Mouse (Mus musculus) spleen, adult 18-20 months (tissue): ENCODE measurements around the gene Zbtb9.

Experiments used
- DNase-seq, 2 experiments: peaks; one replicate each; pipeline ENCODE4 v3.0.0; 2022; ENCODE audit warnings: mixed read lengths in 2 of 2

Gene Zbtb9

DNA sequence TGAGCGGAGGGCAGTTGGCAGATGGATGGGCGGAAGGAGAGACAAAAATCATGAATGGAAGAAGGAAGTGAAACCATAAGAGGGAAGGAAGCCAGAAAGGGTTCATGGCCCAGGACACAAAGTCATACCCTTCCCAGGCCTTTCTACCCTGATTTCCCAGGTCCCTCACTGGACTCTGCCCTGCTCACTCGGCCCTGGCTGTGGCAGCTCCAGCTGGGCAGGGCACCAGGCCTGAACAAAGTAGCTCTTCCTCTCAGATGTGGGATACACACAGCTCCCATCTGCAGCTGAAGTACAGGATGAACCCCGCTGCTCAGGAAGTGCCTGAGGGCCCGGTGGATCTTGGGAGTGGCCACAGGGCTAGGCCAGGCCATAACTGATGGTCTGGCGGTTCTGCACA lies 69.9 kb downstream of the Zbtb9 start:
- DNase-seq = peak in 1 of 2 experiments; percentile 47

DNA sequence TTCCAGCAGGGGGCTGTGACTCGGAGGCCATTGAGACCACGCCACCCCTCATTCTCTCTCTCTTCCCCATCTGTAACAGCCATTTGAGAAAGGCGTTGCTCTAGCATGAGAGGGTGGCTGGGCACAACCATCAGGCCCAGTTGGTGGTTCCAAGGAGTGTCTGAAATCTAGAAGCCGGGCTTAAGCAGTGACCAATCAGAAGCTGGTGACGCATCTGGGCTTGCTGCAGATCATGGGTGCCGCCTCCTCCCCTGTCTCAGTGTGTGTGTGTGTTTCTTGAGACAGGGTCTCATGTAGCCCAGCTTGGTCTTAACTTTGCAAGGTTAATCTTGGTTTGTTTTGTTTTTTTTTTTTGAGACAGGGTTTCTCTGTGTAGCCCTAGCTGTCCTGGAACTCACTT lies 72.2 kb downstream of the Zbtb9 start:
- no peak for DNase-seq

DNA sequence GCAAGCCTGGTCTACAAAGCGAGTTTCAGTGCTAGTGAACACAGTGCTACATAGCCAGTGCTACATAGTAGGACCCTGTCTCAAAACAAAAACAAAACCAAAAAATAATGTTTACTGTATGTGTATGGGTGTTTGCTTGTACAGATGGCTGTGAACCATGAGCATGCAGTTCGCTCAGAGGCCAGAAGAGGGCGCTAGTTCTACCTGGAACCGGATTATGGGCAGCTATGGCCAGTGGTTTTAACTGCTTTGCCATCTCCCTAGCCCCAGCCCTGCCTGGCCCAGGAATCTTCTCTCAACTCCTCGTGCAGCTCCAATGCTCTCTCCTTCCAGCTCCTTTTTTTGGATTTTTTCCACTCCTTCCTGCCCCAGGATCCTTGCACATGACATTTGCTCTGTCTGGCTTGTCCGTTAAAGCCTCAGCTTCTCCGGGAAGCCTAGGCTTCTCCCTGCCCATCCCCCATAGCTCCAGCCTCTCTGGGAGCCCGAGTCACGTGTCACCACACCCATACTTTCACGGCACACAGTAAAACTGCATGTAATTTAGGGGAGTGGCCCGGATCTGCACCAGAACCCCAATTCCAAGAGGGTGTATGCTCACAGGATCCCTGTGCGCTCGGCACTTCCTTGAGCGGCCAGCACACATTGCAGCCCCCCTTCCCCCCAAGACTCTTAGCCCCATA lies 74.9 kb downstream of the Zbtb9 start:
- no peak for DNase-seq

DNA sequence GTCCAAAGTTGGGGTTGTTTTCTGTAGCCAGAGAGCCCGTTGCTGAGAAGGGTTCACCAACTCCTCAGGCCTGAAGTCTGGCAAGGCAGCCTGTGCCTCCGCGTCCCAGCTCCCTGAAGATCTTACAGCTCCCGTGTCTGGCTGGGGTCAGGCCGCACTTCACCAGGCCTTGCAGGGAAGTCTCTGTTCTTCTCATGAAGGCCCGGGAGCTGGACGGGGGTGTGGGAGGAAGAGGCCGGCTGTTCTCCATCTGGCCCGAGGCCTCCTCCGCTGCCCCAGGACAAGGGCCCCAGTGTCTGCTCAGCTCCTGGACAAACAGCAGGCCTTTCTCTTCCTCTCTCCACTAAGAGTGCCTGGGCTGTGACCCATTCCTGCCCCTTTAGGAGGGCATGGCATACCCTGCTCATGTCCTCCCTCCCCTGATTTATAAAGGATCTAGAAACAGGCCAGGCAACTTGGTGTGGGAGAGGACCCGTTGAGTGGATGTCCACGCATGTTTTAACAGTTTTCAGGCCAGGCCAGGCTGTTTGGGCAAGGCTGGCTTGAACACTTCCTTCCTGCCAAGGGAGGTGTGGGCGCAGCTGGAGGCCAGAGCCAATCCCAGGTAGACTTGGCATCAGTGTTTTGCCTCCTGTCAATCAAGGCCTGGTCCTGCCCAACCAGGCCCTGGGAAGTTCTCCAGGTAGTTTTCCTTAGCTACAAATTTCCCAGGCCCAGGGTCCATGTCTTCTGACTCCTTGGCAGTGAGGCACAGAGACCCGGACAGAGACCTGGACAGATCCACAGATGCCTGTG lies 75.7 kb downstream of the Zbtb9 start:
- no peak for DNase-seq

DNA sequence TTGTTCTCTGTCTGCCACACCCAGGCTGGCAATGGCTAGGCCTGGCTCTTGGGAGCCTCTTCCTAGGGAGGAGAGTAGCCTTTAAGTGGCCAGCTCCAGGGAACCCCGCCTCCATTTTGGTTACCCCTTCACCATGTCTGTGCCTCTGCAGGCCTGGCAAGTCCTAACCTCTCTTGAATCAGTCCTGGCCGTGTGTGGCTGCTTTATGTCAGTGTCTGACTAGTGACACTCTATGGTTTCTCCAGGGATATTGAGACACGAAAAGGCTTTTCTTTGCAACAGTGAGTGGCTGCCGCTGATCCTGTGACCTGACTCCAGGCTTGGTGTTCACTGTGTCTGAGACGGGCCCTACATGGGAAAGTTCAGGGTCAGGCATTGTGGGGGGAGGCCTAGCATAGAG lies 77.9 kb downstream of the Zbtb9 start:
- DNase-seq = no peak

DNA sequence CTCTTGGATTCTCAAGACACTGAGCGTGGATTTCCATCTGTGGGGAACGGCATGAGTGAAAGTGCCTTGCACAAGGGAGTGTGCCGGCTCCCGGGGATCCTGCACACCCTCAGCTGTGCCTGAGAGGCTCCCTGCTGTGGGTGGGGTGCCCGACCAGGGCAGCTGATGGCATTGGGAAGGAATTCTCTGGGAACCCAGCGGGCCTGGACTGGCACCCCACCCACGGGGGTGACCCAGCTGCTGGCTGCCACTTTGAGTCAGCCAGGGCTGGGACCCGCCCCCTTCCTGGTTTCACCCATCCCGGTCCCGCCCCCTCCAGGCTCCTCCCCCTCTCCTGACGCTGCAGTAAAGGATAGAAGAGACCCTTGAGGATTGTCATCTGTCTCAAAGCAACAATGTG lies 78.5 kb downstream of the Zbtb9 start:
- peak in 1 of 2 experiments; percentile 68 for DNase-seq

DNA sequence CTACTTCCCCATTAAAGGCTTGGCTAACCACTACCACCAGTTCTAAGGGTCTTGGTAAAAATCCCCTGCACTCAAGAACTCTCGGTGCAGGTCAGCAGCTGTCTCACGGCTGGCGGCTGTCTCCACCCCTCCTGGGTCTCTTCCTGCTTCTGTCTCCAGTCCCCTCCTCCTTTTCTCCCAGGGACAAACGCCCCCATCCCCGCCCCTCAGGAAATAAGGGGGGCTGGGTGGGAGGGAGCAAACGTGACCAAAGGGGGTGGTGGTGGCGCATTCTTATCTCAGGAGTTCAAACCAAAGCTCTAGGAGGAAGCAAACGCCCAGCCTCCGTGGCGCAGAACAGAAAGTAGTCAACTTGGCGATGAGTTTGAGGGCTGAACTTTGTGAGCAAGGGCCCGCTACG lies 83.2 kb downstream of the Zbtb9 start:
- peak; percentile 69 to 79 for DNase-seq

DNA sequence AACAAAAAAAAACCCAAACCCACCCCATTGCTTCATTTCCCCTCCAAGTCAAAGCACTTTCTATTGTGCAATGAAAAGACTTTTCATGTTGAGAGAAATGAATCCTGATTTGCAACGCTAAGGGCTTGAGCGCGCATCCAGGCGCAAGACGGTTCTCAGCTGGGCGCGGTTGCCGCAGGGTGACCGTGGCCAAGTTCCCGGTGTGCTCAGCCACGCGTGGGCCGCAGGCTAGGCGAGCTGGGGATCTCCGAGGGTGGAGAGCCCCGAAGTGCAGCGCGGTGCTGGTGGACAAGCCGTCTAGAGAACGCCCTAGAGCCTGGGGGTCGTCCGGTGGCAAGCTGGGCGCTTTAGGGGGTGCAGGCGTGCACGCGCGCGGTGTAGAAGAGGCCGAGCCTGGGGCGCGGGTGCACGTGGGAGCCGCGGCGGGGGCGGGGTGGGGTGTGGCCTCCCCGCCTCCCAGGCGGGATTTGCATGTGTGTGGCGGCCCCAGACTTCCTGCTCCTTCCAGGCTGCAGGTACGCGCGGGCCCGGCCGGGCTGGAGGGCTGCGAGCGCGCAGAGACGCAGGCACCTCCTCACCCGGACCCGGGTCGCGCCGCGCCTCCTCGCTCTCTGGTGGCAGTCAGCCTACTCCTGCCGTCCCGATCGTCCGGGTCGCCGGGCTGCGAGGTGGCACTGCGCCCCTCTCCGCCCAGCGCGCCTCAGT lies 84.0 kb downstream of the Zbtb9 start, which contains the start of gene Itpr3:
TSS of gene Itpr3 (plus strand) at position 493 of the 705 bp plus-strand sequence.
- peak; percentile 88 to 90 for DNase-seq

DNA sequence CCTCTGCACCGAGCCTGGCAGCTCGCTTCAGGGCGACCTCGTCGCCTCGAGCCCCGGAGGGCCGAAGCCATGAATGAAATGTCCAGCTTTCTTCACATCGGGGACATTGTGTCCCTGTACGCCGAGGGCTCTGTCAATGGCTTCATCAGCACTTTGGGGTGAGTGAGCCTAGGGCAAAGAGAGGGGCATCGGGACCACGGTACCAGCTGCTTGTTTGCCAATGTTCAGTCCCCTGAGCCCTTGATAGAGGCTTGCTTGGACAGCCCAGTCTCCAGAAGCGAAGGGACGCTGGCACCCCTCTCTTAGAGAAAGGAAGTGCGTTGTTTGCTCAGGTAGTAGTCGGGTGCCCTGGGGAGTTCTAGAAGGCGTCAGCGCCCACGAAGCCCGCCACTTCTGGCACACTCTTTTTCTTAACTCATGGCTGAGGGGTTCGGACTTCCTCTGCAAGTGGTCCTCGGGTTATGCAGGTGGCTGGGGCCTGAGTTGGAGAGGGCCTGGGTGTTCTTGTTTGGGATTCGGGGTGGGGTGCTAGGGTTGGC lies 84.6 kb downstream of the Zbtb9 start:
- DNase-seq = peak; percentile 49 to 58
